12 mouse cellular contexts compared by ENCODE assay signal in the genomic region with DNA sequence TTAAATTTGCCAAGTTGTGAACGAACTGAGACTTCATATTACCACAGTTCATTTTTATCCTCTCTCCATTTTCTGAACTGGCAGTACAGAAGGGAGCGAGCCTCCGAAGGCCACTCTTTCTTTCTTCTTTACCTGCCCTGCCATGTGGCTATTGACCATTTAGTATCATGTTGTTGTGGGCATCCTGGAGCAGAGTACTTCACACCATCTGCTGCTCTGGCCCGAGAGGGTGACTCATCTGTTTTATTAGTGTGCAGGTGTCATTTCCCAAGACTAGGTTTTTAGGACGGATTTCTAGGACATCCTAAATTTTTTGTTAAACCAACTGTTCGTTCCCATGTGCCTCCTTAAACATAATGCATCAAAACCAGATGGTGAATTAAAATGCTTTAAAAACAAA.
"Had no signal": no experiment of that assay in that cellular context is flagged by ENCODE, and none has a peak within 500 bp of the region (broad histone marks: within the 10 kb centered on the region; RNA-seq: fewer than 3 reads in every experiment).

No protein-coding gene starts in this region.

- DNase-seq: kidney, postnatal 10 days; kidney, postnatal 36 days; layer of hippocampus, postnatal 36 days; liver, embryonic 13.5 days; lung, adult 2 months; lung, postnatal 14 days; lung, postnatal 4 days; midbrain, embryonic 14.5 days; right cerebral cortex, adult 18-20 months; right cerebral cortex, postnatal 14 days; right cerebral cortex, postnatal 4 days; thymus, postnatal 25 days had no signal
